Mouse (Mus musculus) olfactory bulb, adult 2 months (tissue): ENCODE results near the gene Pla2g2f.

Experiments
- CTCF ChIP-seq: fragments of 200-500 bp; IDR thresholded peaks from 2 replicates; pipeline ENCODE4 v1.5.1; 2012; ENCODE audit warnings: low read depth, mild to moderate bottlenecking, low read length, moderate library complexity; ENCODE audit not compliant: insufficient read depth
- POLR2A ChIP-seq: fragments of 200-500 bp; IDR thresholded peaks from 2 replicates; pipeline ENCODE4 v1.6.1; 2012; ENCODE audit warnings: mild to moderate bottlenecking, low read depth, low read length, moderate library complexity; ENCODE audit not compliant: insufficient read depth

DNA sequence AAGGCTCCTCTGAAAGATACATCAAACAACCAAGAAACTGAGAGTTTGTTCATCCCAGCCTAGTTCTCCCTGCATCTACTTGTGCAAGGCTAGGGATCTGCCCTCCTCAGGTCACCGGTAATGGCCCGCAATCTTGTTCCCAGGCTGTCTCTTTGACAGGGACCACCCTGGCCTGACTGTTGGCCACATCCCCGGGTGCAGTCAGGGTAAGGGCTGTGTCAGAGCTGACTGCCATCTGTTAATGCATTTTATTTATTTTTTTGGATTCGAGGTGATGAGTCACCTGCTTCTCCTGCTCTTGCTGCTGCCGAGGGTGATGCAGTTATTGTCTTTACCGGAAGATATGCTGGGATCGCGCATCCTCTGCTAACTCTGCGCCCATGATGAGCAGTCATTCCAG, 40.7 kb downstream of the Pla2g2f start:
- TF ChIP-seq CTCF (no peak), POLR2A (no peak)
